Mouse (Mus musculus) kidney, adult 18-20 months (tissue): ENCODE results near the gene Ankrd35.
"Not testable (repeated sequence)": the region's sequence is repeated elsewhere in the genome, so short reads cannot be mapped to it uniquely, and the experiment has no call there.

ENCODE experiments used
- DNase-seq: peaks from one replicate; pipeline ENCODE4 v3.0.0; 2021

Ankrd35 gene

GRCm38 (mm10) chr3:96707903-96708683 is 38.2 kb downstream of the Ankrd35 start, which contains the start of gene Nudt17:
Gene Nudt17 (minus strand): TSS chr3:96708562.
- DNase-seq = peak; percentile 89

GRCm38 (mm10) chr3:96708684-96709064 is 38.7 kb downstream of the Ankrd35 start:
- no peak for DNase-seq

- no peak for DNase-seq
Observed at GRCm38 (mm10) chr3:96714286-96714685, 44.4 kb downstream of the Ankrd35 start.

GRCm38 (mm10) chr3:96715854-96716253 is 45.9 kb downstream of the Ankrd35 start:
- DNase-seq = no peak

- DNase-seq = peak; percentile 34
Observed at GRCm38 (mm10) chr3:96719173-96719572, 49.2 kb downstream of the Ankrd35 start.

- DNase-seq = peak; percentile 96
Observed at GRCm38 (mm10) chr3:96727343-96727827, 57.5 kb downstream of the Ankrd35 start, which contains the start of the genes Polr3c and Rnf115. Gene Polr3c (minus strand): TSS chr3:96727628. Gene Rnf115 (plus strand): TSS chr3:96727664.

GRCm38 (mm10) chr3:96727828-96728633 is 58.1 kb downstream of the Ankrd35 start:
- DNase-seq = no peak

- DNase-seq = no peak
Observed at GRCm38 (mm10) chr3:96728634-96729402, 58.9 kb downstream of the Ankrd35 start.

GRCm38 (mm10) chr3:96729403-96729784 is 59.5 kb downstream of the Ankrd35 start:
- no peak for DNase-seq

GRCm38 (mm10) chr3:96730785-96731184 is 60.9 kb downstream of the Ankrd35 start:
- no peak for DNase-seq

- DNase-seq = no peak
Observed at GRCm38 (mm10) chr3:96733984-96734383, 64.1 kb downstream of the Ankrd35 start.

GRCm38 (mm10) chr3:96735200-96735599 is 65.3 kb downstream of the Ankrd35 start:
- DNase-seq = no peak

- DNase-seq = no peak
Observed at GRCm38 (mm10) chr3:96737013-96737740, 67.2 kb downstream of the Ankrd35 start.

GRCm38 (mm10) chr3:96737995-96738394 is 68.1 kb downstream of the Ankrd35 start:
- DNase-seq = no peak

- DNase-seq = not testable (repeated sequence)
Observed at GRCm38 (mm10) chr3:96740279-96740678, 70.3 kb downstream of the Ankrd35 start.
